Mouse (Mus musculus) spleen, adult 2 months (tissue): Measurements from ENCODE around the gene Pgm2. TPM values are rescaled to one million over a fixed set of nuclear protein-coding genes. Genes with fewer than 3 reads are reported as not detected.

ENCODE experiments used
- DNase-seq, 2 experiments: peaks; one replicate each; pipeline versions ENCODE4 v3.0.0 to v3.0.0-alpha.2; 2012 to 2021; ENCODE audit warnings: low spot score in 2 of 2, low read depth in 1 of 2
- H3K27ac ChIP-seq: fragments of 200-500 bp; 2 replicates; pipeline ENCODE4 v1.5.1; 2012; ENCODE audit warnings: low read length, inconsistent platforms; ENCODE audit not compliant: insufficient read depth
- H3K27me3 ChIP-seq: fragments of 200-500 bp; 2 replicates; pipeline ENCODE4 v1.6.1; 2012; ENCODE audit warnings: mild to moderate bottlenecking, moderate library complexity, low read length, inconsistent platforms; ENCODE audit not compliant: control insufficient read depth, insufficient read depth
- H3K36me3 ChIP-seq: fragments of 200-500 bp; 2 replicates; pipeline ENCODE4 v1.6.1; 2012; ENCODE audit warnings: mild to moderate bottlenecking, low read length, inconsistent platforms; ENCODE audit not compliant: control insufficient read depth, insufficient read depth
- H3K4me1 ChIP-seq: fragments of 200-500 bp; 2 replicates; pipeline ENCODE4 v1.6.1; 2011; ENCODE audit warnings: inconsistent platforms; ENCODE audit not compliant: control insufficient read depth, insufficient read depth, insufficient read length
- H3K4me3 ChIP-seq: fragments of 200-500 bp; 2 replicates; pipeline ENCODE4 v1.5.1; 2011; ENCODE audit warnings: mild to moderate bottlenecking, inconsistent platforms; ENCODE audit not compliant: insufficient read depth, insufficient read length; ENCODE audit errors: extremely low read depth
- CTCF ChIP-seq: fragments of 200-500 bp; IDR thresholded peaks from 2 replicates; pipeline ENCODE4 v1.5.1; 2011; ENCODE audit warnings: mild to moderate bottlenecking, inconsistent platforms; ENCODE audit not compliant: insufficient read depth, insufficient read length, insufficient replicate concordance; ENCODE audit errors: extremely low read depth
- POLR2A ChIP-seq: fragments of 200-500 bp; IDR thresholded peaks from 2 replicates; pipeline ENCODE4 v1.6.1; 2011; ENCODE audit warnings: low read depth, low read length, inconsistent platforms
- whole genome bisulfite sequencing: fragments of 180-500 bp; shearing (Covaris S2); methylation state at CpG from one replicate; pipeline ENCODE4 v1.1.7; 2018; 5-methylcytosine and 5-hydroxymethylcytosine counted together
- polyA plus RNA-seq: library from polyadenylated mRNA; depleted of rRNA; stranded (reverse); fragments of >200 nt; gene quantifications from 2 replicates; pipeline ENCODE4 v1.2.3, GENCODE M21; 2012

Pgm2 gene
- polyA plus RNA-seq, 1 experiment: 4.4 TPM

DNA sequence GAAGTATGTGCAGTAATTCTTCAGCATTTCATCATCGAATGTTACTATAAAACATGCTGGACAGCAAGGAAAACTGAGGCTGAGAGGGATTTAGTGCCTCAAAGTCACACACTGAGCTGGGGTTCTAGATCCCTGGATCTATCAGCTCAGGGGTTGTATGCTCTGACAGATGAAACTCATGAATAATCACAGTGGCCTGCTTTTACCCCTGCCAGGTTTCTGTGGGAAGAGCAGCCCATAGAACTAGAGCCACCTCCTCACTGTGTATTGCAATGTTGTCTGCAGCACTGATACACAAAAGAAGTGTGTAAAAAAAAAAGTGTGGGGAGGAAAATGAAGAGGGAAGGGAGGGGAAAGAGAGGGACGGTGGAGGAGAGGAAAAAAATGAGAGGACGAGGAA lies 28.3 kb upstream of the Pgm2 start:
- Histone ChIP-seq H3K27me3 (no peaks in the 10 kb centered on the region), H3K4me3 (no peak overlapping the region), H3K4me1 (no peaks in the 10 kb centered on the region), H3K27ac (no peak overlapping the region), H3K36me3 (no peaks in the 10 kb centered on the region)
- TF ChIP-seq CTCF: no peak
- TF ChIP-seq POLR2A: no peak
- 89% methylated on average over 3 of the region's 3 CpGs for WGBS
- no peak for DNase-seq

DNA sequence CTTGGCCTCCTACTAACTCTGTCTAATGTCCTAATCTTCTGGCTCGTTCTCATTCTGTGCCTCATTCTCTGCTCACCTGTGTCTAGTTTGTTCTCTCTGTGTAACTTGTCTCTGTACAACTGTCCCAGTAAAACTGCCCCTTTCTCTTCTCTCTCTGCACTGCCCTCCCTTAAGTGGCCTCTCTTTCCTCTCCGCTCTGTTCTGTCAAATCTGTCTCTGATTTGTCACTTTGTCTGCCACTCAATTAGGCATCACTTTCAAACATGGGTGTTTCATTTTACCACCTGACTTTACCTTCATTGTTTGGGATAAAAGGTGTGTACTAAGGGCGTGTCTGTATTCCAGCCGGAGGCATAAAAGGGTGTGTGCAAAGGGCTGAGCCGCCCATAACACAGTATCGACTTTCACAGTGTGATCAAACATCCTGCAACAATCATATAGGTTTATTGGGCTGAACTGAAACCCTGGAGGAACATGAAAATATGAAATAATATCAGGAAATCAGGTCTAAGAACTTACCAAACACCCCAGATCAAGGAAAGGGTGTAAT lies 27.2 kb upstream of the Pgm2 start:
- Histone ChIP-seq H3K4me3 (no peak overlapping the region), H3K27me3 (no peaks in the 10 kb centered on the region), H3K36me3 (no peaks in the 10 kb centered on the region), H3K4me1 (no peaks in the 10 kb centered on the region), H3K27ac (no peak overlapping the region)
- WGBS: 91% methylated on average over 6 of the region's 6 CpGs
- no peak for DNase-seq
- TF ChIP-seq CTCF (no peak), POLR2A (no peak)

DNA sequence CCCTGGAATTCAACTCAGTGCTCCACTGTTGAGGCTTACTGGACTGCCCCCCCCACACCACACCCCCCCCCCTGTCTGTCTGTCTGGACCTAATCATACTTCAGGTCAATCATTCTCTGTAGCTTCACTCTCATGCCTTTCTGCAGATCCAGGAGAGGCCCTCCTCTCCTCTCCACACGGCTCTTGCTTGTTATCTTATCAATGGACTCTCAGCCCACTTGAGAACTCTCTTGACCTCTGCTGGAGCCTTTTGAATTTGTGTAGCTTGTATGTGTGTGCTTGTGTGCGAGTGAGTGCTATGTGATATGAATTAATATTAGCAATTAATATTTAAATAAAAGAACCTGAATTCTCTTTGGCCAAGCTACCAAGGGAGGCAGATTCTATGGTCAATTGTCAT lies 26.6 kb upstream of the Pgm2 start:
- DNase-seq: no peak
- no peaks in the 10 kb centered on the region for H3K27me3 ChIP-seq
- H3K36me3 ChIP-seq: no peaks in the 10 kb centered on the region
- TF ChIP-seq POLR2A (no peak), CTCF (no peak)
- WGBS: 80% methylated on average over 2 of the region's 2 CpGs
- H3K4me3 ChIP-seq: no peak overlapping the region
- H3K4me1 ChIP-seq: no peaks in the 10 kb centered on the region
- H3K27ac ChIP-seq: no peak overlapping the region

GRCm38 (mm10) chr5:64067576-64067975 lies 25.2 kb upstream of the Pgm2 start:
- Histone ChIP-seq H3K4me1 (no peaks in the 10 kb centered on the region), H3K27ac (no peak overlapping the region), H3K4me3 (no peak overlapping the region), H3K36me3 (no peaks in the 10 kb centered on the region), H3K27me3 (no peaks in the 10 kb centered on the region)
- no peak for DNase-seq
- 80% methylated on average over 2 of the region's 2 CpGs for WGBS
- TF ChIP-seq CTCF (no peak), POLR2A (no peak)

- H3K27ac ChIP-seq: no peak overlapping the region
- DNase-seq: peak; percentile 36 to 64
- H3K4me3 ChIP-seq: no peak overlapping the region
- TF ChIP-seq POLR2A (no peak), CTCF (peak; percentile 80; the same call in 1 of the 2 replicates)
- H3K27me3 ChIP-seq: no peaks in the 10 kb centered on the region
- no peaks in the 10 kb centered on the region for H3K4me1 ChIP-seq
- WGBS: 29% methylated on average over 4 of the region's 4 CpGs
- H3K36me3 ChIP-seq: no peaks in the 10 kb centered on the region
Observed at GRCm38 (mm10) chr5:64070081-64070673, 22.6 kb upstream of the Pgm2 start.

DNA sequence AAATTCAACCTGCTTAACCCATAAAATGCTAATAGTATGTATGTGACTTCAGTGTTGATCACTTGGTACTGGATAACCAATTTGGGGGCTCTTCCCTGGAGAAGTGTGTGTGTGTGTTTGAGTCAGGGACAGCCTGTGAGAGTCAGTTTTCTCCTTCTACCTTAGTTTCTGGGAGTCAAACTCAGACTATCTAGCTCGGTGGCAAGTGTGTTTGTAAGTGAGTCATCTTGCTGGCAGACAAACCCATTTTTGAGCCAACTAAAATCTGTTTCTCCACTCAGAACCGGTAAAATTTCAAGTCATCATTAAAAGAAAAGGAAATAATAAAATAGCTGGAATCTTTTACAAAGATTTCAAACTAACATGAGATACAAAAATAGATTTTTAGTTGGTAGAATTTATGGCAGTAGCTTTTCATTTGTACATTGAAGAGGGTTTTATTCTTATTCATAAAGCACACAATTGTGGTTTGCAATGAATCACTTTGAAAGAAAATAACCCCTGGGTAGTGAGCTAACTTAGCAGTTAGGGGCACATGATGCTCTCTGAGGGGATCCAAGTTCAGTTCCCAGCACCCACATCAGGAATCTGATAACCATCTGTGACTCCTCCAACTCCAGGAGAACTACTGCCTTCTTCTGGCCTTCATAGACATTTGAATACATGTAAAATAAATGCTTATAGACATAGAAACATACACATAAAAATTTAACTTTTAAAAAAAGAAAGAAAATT lies 21.8 kb upstream of the Pgm2 start:
- Histone ChIP-seq H3K4me1 (no peaks in the 10 kb centered on the region), H3K27me3 (no peaks in the 10 kb centered on the region), H3K4me3 (no peak overlapping the region), H3K36me3 (no peaks in the 10 kb centered on the region), H3K27ac (no peak overlapping the region)
- DNase-seq: no peak
- no peak for TF ChIP-seq POLR2A
- TF ChIP-seq CTCF: no peak
- WGBS: 69% methylated on average over 2 of the region's 2 CpGs

GRCm38 (mm10) chr5:64074455-64074854 lies 18.3 kb upstream of the Pgm2 start:
- Histone ChIP-seq H3K27me3 (no peaks in the 10 kb centered on the region), H3K4me3 (no peak overlapping the region), H3K36me3 (no peaks in the 10 kb centered on the region), H3K27ac (no peak overlapping the region), H3K4me1 (no peaks in the 10 kb centered on the region)
- 60% methylated on average over 3 of the region's 3 CpGs for WGBS
- TF ChIP-seq POLR2A (no peak), CTCF (no peak)
- no peak for DNase-seq
